Mouse (Mus musculus): ENCODE measurements around the gene Them4. TPM values are rescaled to one million over a fixed set of nuclear protein-coding genes. Genes with fewer than 3 reads are reported as not detected.
"Not testable (repeated sequence)": the region's sequence is repeated elsewhere in the genome, so short reads cannot be mapped to it uniquely, and the experiment has no call there.

The Them4 gene
- 13.4 and 14.0 TPM in 2 replicates for polyA plus RNA-seq (2014; fragmentation: Nextera tagmentation; extraction: Ambion mirVana)

- H3K27ac ChIP-seq (ENCODE audit: low read depth, low read length), result peak within 1 kb of the TSS; percentile 2; the same call in 1 of the 2 replicates
- peak within 1 kb of the TSS; percentile 49 for H3K4me3 ChIP-seq (ENCODE audit: low read depth, low read length)
- H3K4me2 ChIP-seq (replicated peaks; ENCODE audit: low read depth, low read length), result peak within 1 kb of the TSS; percentile 61
- ATAC-seq (ENCODE audit: low FRiP score) (peak; percentile 97), DNase-seq (ENCODE audit: low spot score) (peak; percentile 93)
- H3K4me1 ChIP-seq (replicated peaks; ENCODE audit: control insufficient read depth, insufficient read depth, low read length), result no peaks in the 10 kb centered on the region
- no peaks in the 10 kb centered on the region for H3K27me3 ChIP-seq (ENCODE audit: control insufficient read depth, insufficient read depth, low read length)
- 3% methylated on average over 47 of the region's 47 CpGs for WGBS
- no peaks in the 10 kb centered on the region for H3K9me3 ChIP-seq (ENCODE audit: control insufficient read depth, low read length)
- no peaks in the 10 kb centered on the region for H3K36me3 ChIP-seq (ENCODE audit: control insufficient read depth, insufficient read depth, low read length)
- peak within 1 kb of the TSS; percentile 52 for H3K9ac ChIP-seq (ENCODE audit: low read depth, low read length)
Observed at GRCm38 (mm10) chr3:94309633-94310363, at the start of gene Them4. Them4 (plus strand) TSS chr3:94310089.

- DNase-seq (ENCODE audit: low spot score) (peak; percentile 43), ATAC-seq (ENCODE audit: low FRiP score) (0 out of 2 replicates have a peak, but pooled peaks have one; percentile 17)
- no peak overlapping the region for H3K4me2 ChIP-seq (replicated peaks; ENCODE audit: low read depth, low read length)
- H3K4me1 ChIP-seq (replicated peaks; ENCODE audit: control insufficient read depth, insufficient read depth, low read length), result no peaks in the 10 kb centered on the region
- no peaks in the 10 kb centered on the region for H3K27me3 ChIP-seq (ENCODE audit: control insufficient read depth, insufficient read depth, low read length)
- no peaks in the 10 kb centered on the region for H3K9me3 ChIP-seq (ENCODE audit: control insufficient read depth, low read length)
- H3K9ac ChIP-seq (ENCODE audit: low read depth, low read length), result no peak overlapping the region
- H3K27ac ChIP-seq (ENCODE audit: low read depth, low read length), result no peak overlapping the region
- no peak overlapping the region for H3K4me3 ChIP-seq (ENCODE audit: low read depth, low read length)
- 46% methylated on average over 6 of the region's 6 CpGs for WGBS
- no peaks in the 10 kb centered on the region for H3K36me3 ChIP-seq (ENCODE audit: control insufficient read depth, insufficient read depth, low read length)
Observed at GRCm38 (mm10) chr3:94260598-94260997, 49.3 kb upstream of the Them4 start.

- H3K4me2 ChIP-seq (replicated peaks; ENCODE audit: low read depth, low read length); H3K9me3 ChIP-seq (ENCODE audit: control insufficient read depth, low read length); ATAC-seq (ENCODE audit: low FRiP score); H3K36me3 ChIP-seq (ENCODE audit: control insufficient read depth, insufficient read depth, low read length); H3K27ac ChIP-seq (ENCODE audit: low read depth, low read length); H3K9ac ChIP-seq (ENCODE audit: low read depth, low read length); H3K27me3 ChIP-seq (ENCODE audit: control insufficient read depth, insufficient read depth, low read length); H3K4me3 ChIP-seq (ENCODE audit: low read depth, low read length); H3K4me1 ChIP-seq (replicated peaks; ENCODE audit: control insufficient read depth, insufficient read depth, low read length); DNase-seq (ENCODE audit: low spot score): not testable (repeated sequence)
- WGBS, result 90% methylated on average over 1 of the region's 1 CpGs
Observed at GRCm38 (mm10) chr3:94263736-94264135, 46.2 kb upstream of the Them4 start, which contains the start of gene Gm4778. Gm4778 (plus strand) TSS chr3:94264036.

GRCm38 (mm10) chr3:94275991-94276390, 33.9 kb upstream of the Them4 start:
- no peaks in the 10 kb centered on the region for H3K36me3 ChIP-seq (ENCODE audit: control insufficient read depth, insufficient read depth, low read length)
- no peak overlapping the region for H3K27ac ChIP-seq (ENCODE audit: low read depth, low read length)
- H3K9me3 ChIP-seq (ENCODE audit: control insufficient read depth, low read length), result no peaks in the 10 kb centered on the region
- DNase-seq (ENCODE audit: low spot score) (no peak), ATAC-seq (ENCODE audit: low FRiP score) (no peak)
- WGBS, result 84% methylated on average over 11 of the region's 11 CpGs
- H3K4me3 ChIP-seq (ENCODE audit: low read depth, low read length), result no peak overlapping the region
- no peaks in the 10 kb centered on the region for H3K27me3 ChIP-seq (ENCODE audit: control insufficient read depth, insufficient read depth, low read length)
- H3K4me2 ChIP-seq (replicated peaks; ENCODE audit: low read depth, low read length), result no peak overlapping the region
- no peaks in the 10 kb centered on the region for H3K4me1 ChIP-seq (replicated peaks; ENCODE audit: control insufficient read depth, insufficient read depth, low read length)
- H3K9ac ChIP-seq (ENCODE audit: low read depth, low read length), result no peak overlapping the region

- DNase-seq (ENCODE audit: low spot score) (no peak), ATAC-seq (ENCODE audit: low FRiP score) (no peak)
- Histone ChIP-seq H3K4me2 (replicated peaks; ENCODE audit: low read depth, low read length) (no peak overlapping the region), H3K9ac (ENCODE audit: low read depth, low read length) (no peak overlapping the region), H3K27ac (ENCODE audit: low read depth, low read length) (no peak overlapping the region), H3K36me3 (ENCODE audit: control insufficient read depth, insufficient read depth, low read length) (no peaks in the 10 kb centered on the region), H3K9me3 (ENCODE audit: control insufficient read depth, low read length) (no peaks in the 10 kb centered on the region), H3K4me3 (ENCODE audit: low read depth, low read length) (no peak overlapping the region), H3K27me3 (ENCODE audit: control insufficient read depth, insufficient read depth, low read length) (no peaks in the 10 kb centered on the region), H3K4me1 (replicated peaks; ENCODE audit: control insufficient read depth, insufficient read depth, low read length) (no peaks in the 10 kb centered on the region)
- 96% methylated on average over 1 of the region's 1 CpGs for WGBS
Observed at GRCm38 (mm10) chr3:94305457-94305856, 4.4 kb upstream of the Them4 start.

- Histone ChIP-seq H3K27ac (ENCODE audit: low read depth, low read length) (no peak overlapping the region), H3K4me3 (ENCODE audit: low read depth, low read length) (no peak overlapping the region), H3K4me2 (replicated peaks; ENCODE audit: low read depth, low read length) (no peak overlapping the region), H3K27me3 (ENCODE audit: control insufficient read depth, insufficient read depth, low read length) (no peaks in the 10 kb centered on the region), H3K9me3 (ENCODE audit: control insufficient read depth, low read length) (no peaks in the 10 kb centered on the region), H3K36me3 (ENCODE audit: control insufficient read depth, insufficient read depth, low read length) (no peaks in the 10 kb centered on the region), H3K4me1 (replicated peaks; ENCODE audit: control insufficient read depth, insufficient read depth, low read length) (no peaks in the 10 kb centered on the region), H3K9ac (ENCODE audit: low read depth, low read length) (no peak overlapping the region)
- ATAC-seq (ENCODE audit: low FRiP score) (no peak), DNase-seq (ENCODE audit: low spot score) (no peak)
Observed at GRCm38 (mm10) chr3:94306975-94307374, 2.9 kb upstream of the Them4 start.

- 51% methylated on average over 7 of the region's 7 CpGs for WGBS
- Histone ChIP-seq H3K4me3 (ENCODE audit: low read depth, low read length) (peak overlapping the region; percentile 49), H3K27me3 (ENCODE audit: control insufficient read depth, insufficient read depth, low read length) (no peaks in the 10 kb centered on the region), H3K36me3 (ENCODE audit: control insufficient read depth, insufficient read depth, low read length) (no peaks in the 10 kb centered on the region), H3K27ac (ENCODE audit: low read depth, low read length) (peak overlapping the region; percentile 2; the same call in 1 of the 2 replicates), H3K4me2 (replicated peaks; ENCODE audit: low read depth, low read length) (peak overlapping the region; percentile 61), H3K9ac (ENCODE audit: low read depth, low read length) (peak overlapping the region; percentile 52), H3K9me3 (ENCODE audit: control insufficient read depth, low read length) (no peaks in the 10 kb centered on the region), H3K4me1 (replicated peaks; ENCODE audit: control insufficient read depth, insufficient read depth, low read length) (no peaks in the 10 kb centered on the region)
- ATAC-seq (ENCODE audit: low FRiP score) (no peak), DNase-seq (ENCODE audit: low spot score) (peak; percentile 25)
Observed at GRCm38 (mm10) chr3:94310491-94310890, 602 bp downstream of the Them4 start.

GRCm38 (mm10) chr3:94310911-94311310, 1.0 kb downstream of the Them4 start:
- H3K4me2 ChIP-seq (replicated peaks; ENCODE audit: low read depth, low read length), result peak overlapping the region; percentile 61
- H3K27ac ChIP-seq (ENCODE audit: low read depth, low read length), result no peak overlapping the region
- ATAC-seq (ENCODE audit: low FRiP score) (no peak), DNase-seq (ENCODE audit: low spot score) (no peak)
- no peaks in the 10 kb centered on the region for H3K27me3 ChIP-seq (ENCODE audit: control insufficient read depth, insufficient read depth, low read length)
- H3K9ac ChIP-seq (ENCODE audit: low read depth, low read length), result no peak overlapping the region
- no peaks in the 10 kb centered on the region for H3K4me1 ChIP-seq (replicated peaks; ENCODE audit: control insufficient read depth, insufficient read depth, low read length)
- 77% methylated on average over 6 of the region's 6 CpGs for WGBS
- H3K4me3 ChIP-seq (ENCODE audit: low read depth, low read length), result peak overlapping the region; percentile 49
- H3K9me3 ChIP-seq (ENCODE audit: control insufficient read depth, low read length), result no peaks in the 10 kb centered on the region
- H3K36me3 ChIP-seq (ENCODE audit: control insufficient read depth, insufficient read depth, low read length), result no peaks in the 10 kb centered on the region

- ATAC-seq (ENCODE audit: low FRiP score) (no peak), DNase-seq (ENCODE audit: low spot score) (no peak)
- WGBS, result 91% methylated on average over 4 of the region's 4 CpGs
- no peak overlapping the region for H3K4me2 ChIP-seq (replicated peaks; ENCODE audit: low read depth, low read length)
- H3K4me3 ChIP-seq (ENCODE audit: low read depth, low read length), result no peak overlapping the region
- no peaks in the 10 kb centered on the region for H3K36me3 ChIP-seq (ENCODE audit: control insufficient read depth, insufficient read depth, low read length)
- no peaks in the 10 kb centered on the region for H3K4me1 ChIP-seq (replicated peaks; ENCODE audit: control insufficient read depth, insufficient read depth, low read length)
- H3K9ac ChIP-seq (ENCODE audit: low read depth, low read length), result no peak overlapping the region
- no peak overlapping the region for H3K27ac ChIP-seq (ENCODE audit: low read depth, low read length)
- no peaks in the 10 kb centered on the region for H3K27me3 ChIP-seq (ENCODE audit: control insufficient read depth, insufficient read depth, low read length)
- no peaks in the 10 kb centered on the region for H3K9me3 ChIP-seq (ENCODE audit: control insufficient read depth, low read length)
Observed at GRCm38 (mm10) chr3:94311376-94311775, 1.5 kb downstream of the Them4 start.
